ENCODE assay signal across 26 mouse cellular contexts in the genomic region with DNA sequence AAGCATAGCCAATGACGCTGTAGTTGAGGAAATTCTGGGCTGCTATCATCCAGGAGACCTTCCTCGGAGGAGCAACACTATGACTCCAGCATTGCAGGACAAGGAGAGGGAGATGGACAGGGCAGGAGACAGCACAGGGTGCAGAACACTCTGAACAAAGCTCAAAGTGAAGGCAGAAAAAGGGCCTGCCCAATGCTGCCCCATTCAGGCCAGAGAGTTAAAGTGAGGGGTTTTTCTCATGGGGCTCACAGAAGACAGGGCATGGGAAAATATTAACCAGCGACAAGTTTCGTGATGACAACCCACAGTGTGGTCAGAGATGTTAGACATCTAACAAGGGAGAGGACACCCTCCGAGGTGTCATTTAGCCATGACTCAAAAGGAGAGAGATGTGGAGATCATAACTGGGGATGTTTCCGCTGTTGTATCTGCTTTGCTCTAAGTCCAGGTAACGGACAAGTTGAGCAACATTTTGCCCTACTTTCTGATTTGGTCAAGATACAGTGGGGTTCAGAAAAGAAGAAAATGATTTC. TPM values are rescaled to one million over a fixed set of nuclear protein-coding genes. Genes with fewer than 3 reads are reported as not detected.
DNase-seq lines count a peak whose midpoint lies in the region; ATAC-seq and TF ChIP-seq lines count a peak whose summit lies in the region.
"Had no signal": no experiment of that assay in that cellular context is flagged by ENCODE, and none has a peak within 500 bp of the region (broad histone marks: within the 10 kb centered on the region; RNA-seq: fewer than 3 reads in every experiment).

No protein-coding gene starts in this region.

- TF ChIP-seq CTCF in heart, adult 2 months (IDR thresholded peaks at IDR 0.05), result peak; percentile 26; the same call in 1 of the 2 replicates

- 86% methylated on average over 7 of the region's 7 CpGs for WGBS in heart, adult 2 months

- H3K9ac ChIP-seq in heart, adult 2 months (ENCODE audit: low read depth, low read length), result no peak overlapping the region
- H3K9ac ChIP-seq: embryonic facial prominence, embryonic 13.5 days; embryonic facial prominence, embryonic 15.5 days; forebrain, embryonic 12.5 days had no signal

- H3K27me3 ChIP-seq in heart, adult 2 months (ENCODE audit: control insufficient read depth, insufficient read depth, low read length), result no peaks in the 10 kb centered on the region
- H3K27me3 ChIP-seq: embryonic facial prominence, embryonic 15.5 days had no signal

- no peaks in the 10 kb centered on the region for H3K79me2 ChIP-seq in heart, adult 2 months (replicated peaks; ENCODE audit: control insufficient read depth, insufficient read depth, low read length)

- TF ChIP-seq EP300 in heart, adult 2 months (IDR thresholded peaks at IDR 0.05; ENCODE audit: insufficient read depth, low read depth, low read length), result no peak

- H3K4me3 ChIP-seq in heart, adult 2 months, result no peak overlapping the region
- H3K4me3 ChIP-seq: embryonic facial prominence, embryonic 13.5 days; embryonic facial prominence, embryonic 15.5 days; erythroblast, embryonic 14.5 days; forebrain, embryonic 10.5 days; forebrain, embryonic 12.5 days had no signal

- H3K27ac ChIP-seq in heart, adult 2 months, result no peak overlapping the region
- H3K27ac ChIP-seq: embryonic facial prominence, embryonic 13.5 days; embryonic facial prominence, embryonic 15.5 days; forebrain, embryonic 10.5 days; forebrain, embryonic 12.5 days had no signal

- DNase-seq in heart, adult 2 months, result no peak
- no peak for DNase-seq in heart, adult 9 months (ENCODE audit: low spot score in 2 of 2)
- no peak for DNase-seq in lung, postnatal 4 days
- no peak for DNase-seq in layer of hippocampus, postnatal 14 days (ENCODE audit: low spot score in 2 of 2)
- no peak for DNase-seq in adrenal gland, adult 18-20 months (ENCODE audit: low spot score in 2 of 2)
- DNase-seq: adrenal gland, adult 8-10 months; adrenal gland, postnatal 14 days; adrenal gland, postnatal 36 days; B cell, adult 2 months; cerebellum, adult 11-12 months; cerebellum, adult 2 months; cerebellum, adult 9-10 months; cerebellum, postnatal 10 days; cerebellum, postnatal 25 days had no signal

- peak; percentile 87 for ATAC-seq in CD4-positive, CD25-positive, alpha-beta regulatory T cell, adult 4 months
- ATAC-seq in activated CD4-positive, CD25-positive, alpha-beta regulatory T cell, adult 4 months, result peak; percentile 81
- peak; percentile 83 for ATAC-seq in inflammation-experienced regulatory T-cells, adult 6 months
- ATAC-seq: forebrain, embryonic 14.5 days; forebrain, embryonic 16.5 days; Patski had no signal

- H3K36me3 ChIP-seq in heart, adult 2 months (ENCODE audit: control insufficient read depth, insufficient read depth, low read length), result no peaks in the 10 kb centered on the region
- H3K36me3 ChIP-seq: embryonic facial prominence, embryonic 13.5 days; embryonic facial prominence, embryonic 15.5 days; forebrain, embryonic 10.5 days; forebrain, embryonic 12.5 days; G1E had no signal

- intact Hi-C loops in heart, adult 2 months (cut with DNase I), result no loop called here

- H3K4me1 ChIP-seq in heart, adult 2 months (ENCODE audit: control insufficient read depth, insufficient read depth, low read length), result no peaks in the 10 kb centered on the region; the same call in 1 of the 2 replicates
- H3K4me1 ChIP-seq: embryonic facial prominence, embryonic 13.5 days; embryonic facial prominence, embryonic 15.5 days; forebrain, embryonic 12.5 days had no signal

- TF ChIP-seq POLR2A in heart, adult 2 months (IDR thresholded peaks at IDR 0.05; ENCODE audit: insufficient read depth, low read depth, low read length), result no peak

RNA-seq across cellular contexts. Expression of a gene that starts 48.2 kb away (rescaled TPM):
- 10 to 100 TPM; 16.0 to 18.1 TPM for total RNA-seq in heart, adult 2 months (2021)
- polyA plus RNA-seq in heart, adult 2 months (2012; rRNA removed), result 9.5 and 14.3 TPM in 2 replicates
- under 1 TPM; 0.51 to 0.65 TPM for polyA plus RNA-seq in CD4-positive, CD25-positive, alpha-beta regulatory T cell, adult 4 months (2017; shearing (Covaris generic))
- polyA plus RNA-seq in activated CD4-positive, CD25-positive, alpha-beta regulatory T cell, adult 4 months (2017; shearing (Covaris generic)), result under 1 TPM in 1 of 2 experiments, not detected in 1; 0.20 TPM
- 1 to 10 TPM in 1 of 3 experiments, under 1 TPM in 1, not detected in 1; 0.34 to 1.2 TPM for polyA plus RNA-seq in inflammation-experienced regulatory T-cells, adult 6 months (2017; shearing (Covaris generic))
- 1 to 10 TPM; 1.5 to 2.5 TPM for total RNA-seq in layer of hippocampus, postnatal 14 days (2021)
- under 1 TPM; 0.43 to 0.48 TPM for total RNA-seq in adrenal gland, adult 18-20 months (2021)
- total RNA-seq: G1E had no signal
- polyA plus RNA-seq: erythroblast, embryonic 14.5 days; forebrain, embryonic 12.5 days; forebrain, embryonic 14.5 days; forebrain, embryonic 16.5 days; G1E; Patski had no signal
